Mouse (Mus musculus) CD8-positive naive resting alpha-beta T cell, adult 2 months (primary cell): ENCODE results near the gene Tmem245.

Experiments used
- DNase-seq, 2 experiments: peaks; one replicate each; pipeline ENCODE4 v3.0.0; 2022; ENCODE audit warnings: low read depth in 2 of 2, low spot score in 2 of 2

The Tmem245 gene

GRCm38 (mm10) chr4:56946641-56947640, at the start of gene Tmem245:
Gene Tmem245 (minus strand): TSS chr4:56947437.
- peak; percentile 78 to 87 for DNase-seq

GRCm38 (mm10) chr4:56993331-56993730, 46.1 kb upstream of the Tmem245 start:
- DNase-seq: no peak

GRCm38 (mm10) chr4:56991951-56992350, 44.7 kb upstream of the Tmem245 start:
- DNase-seq: no peak

- no peak for DNase-seq
Measured at GRCm38 (mm10) chr4:56990215-56990584, 43.0 kb upstream of the Tmem245 start, which contains the start of gene Frrs1l. Gene Frrs1l (minus strand): TSS chr4:56990391.

DNA sequence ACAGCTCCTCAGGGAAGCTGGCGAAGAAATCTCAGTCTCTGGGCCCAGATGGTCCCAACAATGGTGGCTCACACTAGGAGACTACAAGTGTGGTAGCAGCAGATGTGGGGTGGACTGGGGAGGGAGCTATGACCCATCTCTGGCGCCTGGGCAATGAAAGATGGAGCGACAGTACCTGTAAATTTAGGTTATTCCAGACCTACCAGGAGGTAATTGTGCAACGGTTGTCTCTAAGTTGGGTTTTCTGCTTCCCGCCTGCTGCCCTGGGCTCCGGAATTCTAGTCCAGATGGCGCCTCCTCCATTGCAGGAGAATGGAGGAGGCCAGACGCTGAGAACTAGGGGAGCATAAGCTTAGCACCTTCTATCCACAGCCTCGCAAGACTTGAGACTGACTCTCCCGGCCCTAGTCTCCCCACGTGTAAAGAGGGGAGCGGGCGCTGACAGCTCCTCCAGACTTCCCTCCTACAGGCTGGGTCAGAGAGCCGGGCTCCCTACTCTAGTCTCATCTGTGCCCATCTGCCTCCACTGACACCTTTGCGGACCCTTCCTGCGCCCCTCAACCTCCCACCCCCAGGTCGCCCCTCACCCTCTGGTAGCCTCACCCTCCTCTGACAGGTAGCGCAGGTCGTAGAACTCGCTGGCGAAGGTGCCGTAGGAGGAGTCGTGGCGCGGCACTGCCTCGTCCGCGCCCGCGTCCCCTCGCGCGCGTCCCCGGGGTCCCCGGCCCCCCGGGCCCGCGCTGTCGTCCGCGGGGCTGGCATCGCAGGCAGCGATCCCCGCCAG, 42.4 kb upstream of the Tmem245 start:
- DNase-seq: no peak

DNA sequence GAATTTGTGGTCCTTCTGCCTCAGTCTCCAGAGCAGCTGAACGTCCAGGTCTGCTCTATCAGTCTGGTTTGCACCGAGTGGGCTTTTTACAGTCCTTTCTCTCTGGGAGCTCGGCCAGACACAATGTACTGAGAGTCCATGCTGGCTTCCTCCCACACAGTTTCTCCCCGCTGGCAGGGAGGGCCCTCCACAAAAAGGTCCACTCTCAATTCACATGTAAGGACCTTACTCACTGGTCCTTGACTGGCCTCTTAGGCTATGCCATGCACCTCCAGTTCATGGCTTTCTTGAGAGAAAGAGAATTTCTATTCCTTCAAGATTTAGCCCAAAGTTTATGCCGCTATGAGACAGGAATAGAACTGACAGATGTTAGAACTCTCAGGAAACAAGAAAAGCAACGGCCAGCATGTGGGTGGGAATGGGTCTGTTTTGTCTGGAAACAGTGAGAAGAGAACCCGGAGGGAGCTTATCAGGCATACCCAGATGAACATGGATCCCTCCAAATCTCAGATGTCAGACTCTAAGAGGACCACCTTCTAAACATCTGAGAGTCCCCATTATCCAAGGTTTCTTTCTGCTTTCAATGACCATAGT, 18.4 kb upstream of the Tmem245 start:
- DNase-seq: no peak

GRCm38 (mm10) chr4:56963687-56964086, 16.4 kb upstream of the Tmem245 start:
- DNase-seq: no peak

GRCm38 (mm10) chr4:56961320-56961925, 14.2 kb upstream of the Tmem245 start:
- no peak for DNase-seq

DNA sequence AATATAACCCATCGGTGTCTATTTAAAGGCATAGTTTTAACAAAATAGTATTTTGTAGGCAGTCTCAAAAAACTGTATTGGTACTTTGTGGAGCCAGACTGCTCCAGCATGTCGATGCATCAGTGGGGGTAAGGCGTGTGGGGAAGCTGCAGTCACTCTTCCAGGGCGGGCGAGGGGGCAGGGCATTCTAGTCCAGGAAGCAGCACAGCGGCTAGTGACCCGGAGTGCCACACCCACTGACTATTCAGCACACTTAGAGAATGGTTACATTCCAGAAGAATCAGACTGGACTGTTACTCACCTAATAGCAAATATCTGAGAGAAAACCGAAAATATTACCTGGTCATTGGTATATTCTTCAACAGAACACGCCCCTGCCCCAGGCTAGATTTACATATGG, 10.3 kb upstream of the Tmem245 start:
- no peak for DNase-seq

- DNase-seq: no peak
Measured at GRCm38 (mm10) chr4:56953235-56953634, 6.0 kb upstream of the Tmem245 start.

DNA sequence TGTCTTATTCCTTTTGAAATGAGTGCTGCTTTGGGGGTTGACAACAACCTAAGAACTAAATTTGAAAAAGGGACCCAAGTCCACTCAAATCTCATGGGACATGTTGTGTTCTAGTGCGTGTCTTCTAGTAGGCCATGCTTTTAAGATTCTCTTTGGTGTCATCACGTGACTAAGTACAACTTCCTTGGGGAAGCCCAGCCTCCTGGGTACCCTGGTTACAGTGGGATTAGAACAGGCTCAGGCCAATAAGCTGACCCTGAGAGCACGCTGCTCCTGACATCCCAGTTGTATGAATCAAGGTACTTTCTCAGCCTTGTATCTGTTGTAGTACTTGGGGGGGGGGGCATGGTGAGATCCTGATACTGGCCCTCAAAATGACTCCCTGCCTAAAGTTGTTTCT, 4.5 kb upstream of the Tmem245 start:
- DNase-seq: no peak

DNA sequence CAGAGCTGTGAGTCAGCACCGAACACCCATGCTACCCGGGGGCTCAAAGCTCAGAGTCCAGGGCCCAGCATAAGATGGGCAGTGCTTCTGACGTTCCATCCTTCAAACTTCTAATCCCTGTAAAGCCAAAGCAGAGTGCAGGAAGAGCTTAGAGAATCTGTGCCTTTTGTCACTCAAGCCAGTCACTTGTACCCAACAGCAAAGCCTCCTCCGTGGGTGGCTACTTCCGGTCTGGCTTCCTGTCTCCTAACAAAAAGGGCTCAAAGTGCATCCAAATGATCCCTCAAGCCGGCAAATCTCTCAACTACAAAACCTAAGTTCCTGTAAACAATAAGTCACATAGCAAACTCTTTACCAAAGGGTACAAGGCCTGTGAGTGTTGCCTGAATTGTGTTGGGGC, 2.3 kb upstream of the Tmem245 start:
- no peak for DNase-seq

DNA sequence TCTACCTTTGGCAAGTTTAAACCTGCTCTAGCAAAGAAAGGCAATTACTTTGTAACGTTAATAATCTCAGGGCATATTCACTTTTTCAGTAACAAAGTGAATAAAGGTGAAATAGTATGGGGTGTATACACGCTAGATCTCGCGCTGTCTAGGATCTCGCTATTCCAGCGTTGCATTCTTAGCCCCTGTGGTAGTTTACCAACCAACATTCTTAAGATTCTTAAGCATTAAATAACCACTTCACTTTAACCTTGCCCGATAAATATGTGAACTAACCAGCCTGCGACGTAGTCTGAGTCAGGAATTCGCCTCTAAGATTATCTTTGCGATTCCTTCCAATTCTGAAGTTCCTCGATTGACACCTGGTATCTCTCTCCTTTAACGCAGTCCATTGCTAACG, 1.1 kb downstream of the Tmem245 start:
- no peak for DNase-seq

- no peak for DNase-seq
Measured at GRCm38 (mm10) chr4:56944286-56944685, 3.0 kb downstream of the Tmem245 start.

DNA sequence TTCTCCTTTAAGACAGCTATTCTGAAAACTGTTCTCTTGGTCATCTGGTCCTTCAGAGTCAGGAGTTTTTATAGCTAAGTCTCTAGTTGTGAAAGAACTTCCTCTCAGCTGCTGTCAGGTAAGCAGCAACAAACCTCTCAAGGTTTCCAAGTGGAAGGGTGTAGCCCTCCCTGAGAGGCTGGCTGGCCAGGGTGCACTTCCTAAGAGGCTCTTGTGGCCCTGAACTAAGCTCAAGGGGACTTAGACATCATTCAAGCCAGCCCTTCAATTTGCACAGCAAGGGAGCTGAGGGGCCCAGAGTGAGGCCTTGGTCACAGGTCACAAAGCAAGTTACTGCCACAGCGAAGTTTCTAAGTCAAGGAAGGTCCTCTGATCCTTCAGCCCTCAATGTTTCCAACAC, 4.0 kb downstream of the Tmem245 start:
- DNase-seq: no peak

DNA sequence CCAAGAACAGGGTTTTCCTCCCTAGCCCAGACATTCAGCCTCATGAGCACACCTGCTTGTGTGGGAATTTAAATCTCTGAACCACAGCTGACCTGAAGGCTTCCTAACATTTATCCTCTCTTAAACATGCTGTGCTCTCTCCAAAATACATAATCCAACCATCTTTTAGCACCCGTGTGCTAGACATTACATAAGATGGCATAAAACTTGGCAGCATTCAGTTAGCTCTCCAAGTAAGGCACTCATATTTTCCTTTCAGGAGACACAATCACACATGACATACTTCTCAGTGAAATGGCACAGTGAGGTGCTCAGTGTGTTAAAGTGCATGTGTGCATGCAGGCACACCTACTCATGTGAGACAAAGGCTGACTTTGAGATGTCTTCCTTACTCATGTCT, 4.7 kb downstream of the Tmem245 start:
- no peak for DNase-seq

DNA sequence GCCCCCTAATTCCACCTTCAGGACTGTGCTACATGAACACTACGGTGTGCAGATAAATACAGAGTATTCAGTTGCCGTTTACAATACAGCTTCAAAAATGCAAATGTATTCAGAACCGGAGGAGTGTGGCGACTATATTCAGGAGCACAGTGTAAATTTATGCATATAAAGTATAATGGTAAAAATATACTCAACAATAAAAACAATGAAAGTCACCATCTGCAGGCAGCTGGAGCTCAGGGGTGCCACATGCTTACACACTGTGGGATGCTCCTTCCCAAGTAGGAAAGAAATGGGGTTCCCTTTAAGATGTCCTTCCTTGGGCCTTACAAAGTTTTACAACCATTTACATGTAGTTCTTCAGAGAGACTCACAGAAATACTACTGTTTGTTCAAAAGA, 5.8 kb downstream of the Tmem245 start:
- no peak for DNase-seq

DNA sequence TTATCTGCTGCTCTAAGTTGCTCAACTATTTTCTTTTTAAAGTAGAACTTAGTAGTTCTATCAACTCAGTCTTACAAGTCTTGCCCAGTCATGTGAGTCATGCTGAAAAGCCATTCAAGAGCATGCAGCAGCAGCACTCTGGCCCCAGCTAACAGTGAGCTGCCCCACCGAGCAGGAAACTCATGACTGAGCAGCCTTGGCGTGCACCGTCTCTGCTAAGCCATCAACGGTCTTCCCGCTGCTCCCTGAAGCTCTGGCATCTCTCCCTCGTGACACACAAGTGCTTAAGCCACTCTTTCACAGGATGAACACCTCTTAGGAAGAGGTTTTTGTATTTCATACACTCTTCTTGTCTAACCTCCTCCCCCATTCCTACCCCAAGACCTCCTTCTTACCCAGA, 10.1 kb downstream of the Tmem245 start:
- no peak for DNase-seq

GRCm38 (mm10) chr4:56935327-56935726, 11.9 kb downstream of the Tmem245 start:
- no peak for DNase-seq

- DNase-seq: no peak
Measured at GRCm38 (mm10) chr4:56933154-56933553, 14.1 kb downstream of the Tmem245 start.

GRCm38 (mm10) chr4:56932096-56932495, 15.1 kb downstream of the Tmem245 start:
- peak in 1 of 2 experiments; percentile 9 for DNase-seq
